Mouse (Mus musculus): Measurements from ENCODE around the gene Liph.

- TF ChIP-seq CTCF (IDR thresholded peaks at IDR 0.05; ENCODE audit: low read depth) (no peak), EP300 (IDR thresholded peaks at IDR 0.05; ENCODE audit: low read depth) (no peak)
Measured at GRCm38 (mm10) chr16:22001606-22002005, 6.1 kb upstream of the Liph start.
